In the genomic region with DNA sequence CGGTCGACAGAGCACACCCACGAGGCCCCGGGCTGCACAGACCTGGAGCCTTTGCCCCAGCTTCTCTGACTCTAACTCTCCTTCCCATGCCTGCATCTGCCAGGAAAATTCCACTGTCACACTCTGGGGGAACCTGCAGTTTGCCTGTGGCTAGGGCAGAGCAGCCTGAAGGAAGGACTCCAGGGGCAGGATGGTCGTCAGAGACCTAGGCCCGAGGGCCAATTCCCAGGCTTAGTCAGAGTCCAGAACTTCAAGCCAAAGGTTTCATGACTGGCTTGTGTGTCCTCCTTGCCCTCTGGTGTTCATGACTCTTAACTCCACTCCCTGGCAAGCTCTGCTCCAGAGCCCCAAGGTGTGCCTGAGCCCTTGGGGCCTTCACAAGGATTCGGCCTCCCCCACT, we compare ENCODE assay signal across 22 mouse cellular contexts. TPM values are rescaled to one million over a fixed set of nuclear protein-coding genes. Genes with fewer than 3 reads are reported as not detected.
DNase-seq lines count a peak whose midpoint lies in the region; ATAC-seq and TF ChIP-seq lines count a peak whose summit lies in the region.
"Had no signal": no experiment of that assay in that cellular context is flagged by ENCODE, and none has a peak within 500 bp of the region (broad histone marks: within the 10 kb centered on the region; RNA-seq: fewer than 3 reads in every experiment).

No protein-coding gene starts in this region.

- DNase-seq in heart, adult 11 months: peak; percentile 80
- no peak for DNase-seq in heart, adult 8-10 months (ENCODE audit: low spot score)
- DNase-seq in kidney, postnatal 0 days (ENCODE audit: low spot score): no peak
- peak; percentile 51 for DNase-seq in adipocyte (ENCODE audit: low spot score)
- DNase-seq: adrenal gland, adult 2 months; adrenal gland, postnatal 10 days; adrenal gland, postnatal 25 days; cerebellum, adult 11 months; cerebellum, adult 18-20 months; cerebellum, adult 8-10 months; cerebellum, postnatal 10 days; cerebellum, postnatal 25 days; forebrain, postnatal 0 days had no signal

- TF ChIP-seq CTCF in kidney, postnatal 0 days (IDR thresholded peaks at IDR 0.05; ENCODE audit: low read depth): 0 out of 2 replicates have a peak, but pooled peaks have one; percentile 2

- H3K4me1 ChIP-seq in kidney, postnatal 0 days (replicated peaks; ENCODE audit: insufficient read depth, low read length): 0 out of 2 replicates have a peak, but pooled peaks cover 3% of the 10 kb centered on the region
- peaks cover 15% of the 10 kb centered on the region for H3K4me1 ChIP-seq in kidney, embryonic 15.5 days

- H3K9ac ChIP-seq in kidney, postnatal 0 days (ENCODE audit: low read depth, low read length): no peak overlapping the region
- no peak overlapping the region for H3K9ac ChIP-seq in kidney, embryonic 15.5 days
- H3K9ac ChIP-seq: embryonic facial prominence, embryonic 12.5 days; forebrain, embryonic 13.5 days; forebrain, embryonic 15.5 days; forebrain, postnatal 0 days had no signal

- 74% methylated on average over 7 of the region's 7 CpGs for WGBS in kidney, postnatal 0 days
- 73% methylated on average over 7 of the region's 7 CpGs for WGBS in kidney, embryonic 15.5 days

- H3K4me2 ChIP-seq in kidney, postnatal 0 days (ENCODE audit: low read length): no peak overlapping the region
- no peak overlapping the region for H3K4me2 ChIP-seq in kidney, embryonic 15.5 days
- H3K4me2 ChIP-seq: embryonic facial prominence, embryonic 12.5 days; forebrain, embryonic 13.5 days; forebrain, embryonic 15.5 days had no signal

- H3K27ac ChIP-seq in kidney, postnatal 0 days: no peak overlapping the region
- H3K27ac ChIP-seq in kidney, embryonic 15.5 days: no peak overlapping the region
- H3K27ac ChIP-seq: embryonic facial prominence, embryonic 10.5 days; embryonic facial prominence, embryonic 12.5 days; forebrain, embryonic 13.5 days; forebrain, embryonic 15.5 days had no signal

- no peaks in the 10 kb centered on the region for H3K27me3 ChIP-seq in kidney, postnatal 0 days (ENCODE audit: insufficient read depth, low read length)
- no peaks in the 10 kb centered on the region for H3K27me3 ChIP-seq in kidney, embryonic 15.5 days
- H3K27me3 ChIP-seq: embryonic facial prominence, embryonic 12.5 days; forebrain, embryonic 15.5 days; Patski had no signal

- ATAC-seq in kidney, postnatal 0 days (replicated peaks; ENCODE audit: low FRiP score, low read depth): no peak
- no peak for ATAC-seq in kidney, embryonic 15.5 days (replicated peaks; ENCODE audit: low FRiP score)
- no peak for ATAC-seq in granulocyte monocyte progenitor cell, adult 5-6 weeks (replicated peaks; ENCODE audit: poor library complexity, severe bottlenecking)
- ATAC-seq: activated CD4-positive, CD25-positive, alpha-beta regulatory T cell, adult 4 months; forebrain, embryonic 13.5 days; forebrain, embryonic 15.5 days; forebrain, postnatal 0 days; Patski had no signal

- no peaks in the 10 kb centered on the region for H3K9me3 ChIP-seq in kidney, postnatal 0 days (replicated peaks; ENCODE audit: low read length)
- H3K9me3 ChIP-seq in kidney, embryonic 15.5 days (replicated peaks): no peaks in the 10 kb centered on the region
- H3K9me3 ChIP-seq: embryonic facial prominence, embryonic 10.5 days; embryonic facial prominence, embryonic 12.5 days; forebrain, embryonic 13.5 days; forebrain, embryonic 15.5 days had no signal

- no peaks in the 10 kb centered on the region for H3K36me3 ChIP-seq in kidney, postnatal 0 days (ENCODE audit: insufficient read depth, low read length)
- no peaks in the 10 kb centered on the region for H3K36me3 ChIP-seq in kidney, embryonic 15.5 days
- H3K36me3 ChIP-seq: embryonic facial prominence, embryonic 10.5 days; embryonic facial prominence, embryonic 12.5 days; forebrain, embryonic 15.5 days had no signal

- H3K4me3 ChIP-seq in kidney, postnatal 0 days (replicated peaks; ENCODE audit: low read depth, low read length): no peak overlapping the region
- no peak overlapping the region for H3K4me3 ChIP-seq in kidney, embryonic 15.5 days (replicated peaks)
- H3K4me3 ChIP-seq: embryonic facial prominence, embryonic 10.5 days; embryonic facial prominence, embryonic 12.5 days; forebrain, embryonic 13.5 days; forebrain, embryonic 15.5 days had no signal

RNA-seq across cellular contexts. Expression of a gene that starts 17.4 kb away (rescaled TPM):
- under 1 TPM in 2 of 4 experiments, not detected in 2; 0.22 to 0.35 TPM for total RNA-seq in heart, adult 8-10 months (2022)
- polyA plus RNA-seq in kidney, postnatal 0 days (2015; fragmentation: Nextera tagmentation; extraction: Ambion mirVana): 97.1 and 109 TPM in 2 replicates
- 91.7 and 93.3 TPM in 2 replicates for polyA plus RNA-seq in kidney, embryonic 15.5 days (2015; fragmentation: Nextera tagmentation; extraction: Ambion mirVana)
- total RNA-seq in granulocyte monocyte progenitor cell, adult 5-6 weeks (2014; fragmentation: Nextera tagmentation): not detected in 2 replicates
- not detected in 2 replicates for total RNA-seq in granulocyte monocyte progenitor cell, adult 5-6 weeks (2017)
- total RNA-seq: adrenal gland, postnatal 25 days; MEL had no signal
- polyA plus RNA-seq: activated CD4-positive, CD25-positive, alpha-beta regulatory T cell, adult 4 months had no signal

RNA-seq across cellular contexts. Expression of a gene that starts 25.9 kb away (rescaled TPM):
- total RNA-seq in heart, adult 8-10 months (2022): 10 to 100 TPM; 25.2 to 49.3 (median 41.6) TPM
- 34.8 and 46.7 TPM in 2 replicates for polyA plus RNA-seq in kidney, postnatal 0 days (2015; fragmentation: Nextera tagmentation; extraction: Ambion mirVana)
- polyA plus RNA-seq in kidney, embryonic 15.5 days (2015; fragmentation: Nextera tagmentation; extraction: Ambion mirVana): 19.5 and 22.9 TPM in 2 replicates
- 28.6 and 30.4 TPM in 2 replicates for total RNA-seq in granulocyte monocyte progenitor cell, adult 5-6 weeks (2014; fragmentation: Nextera tagmentation)
- total RNA-seq in granulocyte monocyte progenitor cell, adult 5-6 weeks (2017): 27.4 and 56.1 TPM in 2 replicates
- polyA plus RNA-seq: activated CD4-positive, CD25-positive, alpha-beta regulatory T cell, adult 4 months had no signal

RNA-seq across cellular contexts. Expression of a gene that starts 51.4 kb away (rescaled TPM):
- 1 to 10 TPM; 2.1 to 3.6 (median 3.0) TPM for total RNA-seq in heart, adult 8-10 months (2022)
- 25.4 and 25.9 TPM in 2 replicates for polyA plus RNA-seq in kidney, postnatal 0 days (2015; fragmentation: Nextera tagmentation; extraction: Ambion mirVana)
- 16.8 and 17.8 TPM in 2 replicates for polyA plus RNA-seq in kidney, embryonic 15.5 days (2015; fragmentation: Nextera tagmentation; extraction: Ambion mirVana)
- not detected in 2 replicates for total RNA-seq in granulocyte monocyte progenitor cell, adult 5-6 weeks (2014; fragmentation: Nextera tagmentation)
- 0.26 TPM in 1 of 2 replicates, not detected in the other for total RNA-seq in granulocyte monocyte progenitor cell, adult 5-6 weeks (2017)
- polyA plus RNA-seq: activated CD4-positive, CD25-positive, alpha-beta regulatory T cell, adult 4 months had no signal

Comparison
In these comparisons a context has a peak if more than half of its experiments do, and no peak if none do; other contexts are left out.
1. DNase-seq: peak in heart, adult 11 months (single experiment) and adipocyte (single experiment); none in heart, adult 8-10 months (single experiment) and kidney, postnatal 0 days (single experiment).